Mouse (Mus musculus) bone marrow macrophage, adult 2 months (primary cell): ENCODE results near the gene Methig1.

ENCODE experiments used
- CTCF ChIP-seq: IDR thresholded peaks from 2 replicates; pipeline ENCODE4 v1.5.1; 2012; ENCODE audit warnings: low read depth, mild to moderate bottlenecking, low read length, moderate library complexity
- POLR2A ChIP-seq: IDR thresholded peaks from 2 replicates; pipeline ENCODE4 v1.6.1; 2012; ENCODE audit warnings: mild to moderate bottlenecking, low read depth, low read length, borderline replicate concordance

DNA sequence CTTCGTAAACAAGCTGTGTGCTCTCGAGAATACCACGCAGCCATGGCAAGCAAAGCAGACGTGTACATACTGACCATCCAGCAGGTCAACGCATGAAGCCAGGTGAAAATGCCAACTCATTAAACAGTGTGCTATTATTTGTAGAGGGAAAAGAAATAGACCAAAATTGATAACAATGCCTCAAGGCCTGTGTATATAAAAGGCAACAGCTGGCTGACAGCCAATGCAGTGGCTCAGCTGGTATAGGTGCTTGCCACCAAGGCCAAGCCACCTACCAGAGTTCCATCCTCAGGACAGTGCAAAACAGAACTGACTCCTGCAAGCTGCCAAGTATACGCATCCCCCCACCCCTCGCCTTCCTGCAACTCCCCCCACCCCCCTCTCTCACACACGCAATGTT is 62.7 kb downstream of the Methig1 start:
- TF ChIP-seq POLR2A: no peak
- no peak for TF ChIP-seq CTCF
